Mouse (Mus musculus) CH12.LX (cell line): ENCODE results near the gene Plrg1. TPM values are rescaled to one million over a fixed set of nuclear protein-coding genes. Genes with fewer than 3 reads are reported as not detected.

Source experiments
- DNase-seq: peaks from one replicate; pipeline ENCODE4 v3.0.0-alpha.2; 2013; ENCODE audit errors: extremely low read depth
- H3K27ac ChIP-seq: 2 replicates; pipeline ENCODE4 v1.5.1; 2012; ENCODE audit warnings: low read depth, mild to moderate bottlenecking, control low read depth, moderate library complexity; ENCODE audit not compliant: insufficient read depth
- H3K27me3 ChIP-seq: replicated peaks from 2 replicates; pipeline ENCODE3; 2012; ENCODE audit warnings: inconsistent platforms
- H3K36me3 ChIP-seq, 2 experiments: replicated peaks in 1 of 2; 2 replicates each; pipeline versions ENCODE3 to v1.6.1; 2012; ENCODE audit warnings: inconsistent platforms in 1 of 2, low read length in 1 of 2, mild to moderate bottlenecking in 1 of 2, mixed read lengths in 1 of 2, moderate library complexity in 1 of 2; ENCODE audit not compliant: control insufficient read depth in 1 of 2, insufficient read depth in 1 of 2
- H3K4me1 ChIP-seq, 2 experiments: 2 replicates each; pipeline ENCODE4 v1.6.1; 2012; ENCODE audit warnings: inconsistent platforms in 1 of 2, moderate library complexity in 1 of 2; ENCODE audit not compliant: insufficient read depth in 2 of 2, control insufficient read depth in 1 of 2
- H3K4me2 ChIP-seq: 2 replicates; pipeline ENCODE4 v1.6.1; 2012; ENCODE audit warnings: low read depth, mild to moderate bottlenecking, control low read depth; ENCODE audit not compliant: poor library complexity, insufficient read depth, severe bottlenecking
- H3K4me3 ChIP-seq, 3 experiments: fragments of 150-350 bp in 1 of 3; sonication (generic) in 1 of 3; replicated peaks in 1 of 3; 2 replicates each; pipeline versions ENCODE3 to v1.5.1; 2011 to 2012; ENCODE audit warnings: low read depth in 2 of 3, low read length in 2 of 3, mild to moderate bottlenecking in 2 of 3, moderate library complexity in 2 of 3, control low read depth in 1 of 3, improper control_type of control experiment in 1 of 3, inconsistent platforms in 1 of 3, mixed read lengths in 1 of 3; ENCODE audit not compliant: poor library complexity in 1 of 3
- H3K79me2 ChIP-seq: replicated peaks from 2 replicates; pipeline ENCODE4 v1.6.1; 2012; ENCODE audit warnings: mild to moderate bottlenecking, moderate library complexity; ENCODE audit not compliant: control insufficient read depth, poor library complexity, insufficient read depth, severe bottlenecking; ENCODE audit errors: extremely low read depth
- H3K9ac ChIP-seq: 2 replicates; pipeline ENCODE4 v1.6.1; 2012; ENCODE audit warnings: low read depth, mild to moderate bottlenecking, control low read depth, moderate library complexity; ENCODE audit not compliant: insufficient read depth
- H3K9me3 ChIP-seq: replicated peaks from 2 replicates; pipeline ENCODE3; 2012; ENCODE audit warnings: low read length, inconsistent platforms, mixed read lengths
- CHD2 ChIP-seq: IDR thresholded peaks from 2 replicates; pipeline ENCODE4 v1.6.1; 2011; ENCODE audit warnings: low read length, improper control_type of control experiment
- ELF1 ChIP-seq: IDR thresholded peaks from 2 replicates; pipeline ENCODE4 v1.6.1; 2014; ENCODE audit warnings: low read depth, mild to moderate bottlenecking, inconsistent platforms, low read length, improper control_type of control experiment
- EP300 ChIP-seq: IDR thresholded peaks from 2 replicates; pipeline ENCODE4 v1.6.1; 2011; ENCODE audit warnings: low read length, improper control_type of control experiment
- ETS1 ChIP-seq: conservative IDR thresholded peaks from 2 replicates; pipeline ENCODE4 v1.6.1; 2012; ENCODE audit warnings: low read depth, mild to moderate bottlenecking, inconsistent platforms, low read length, improper control_type of control experiment, moderate library complexity
- GABPA ChIP-seq: IDR thresholded peaks from 2 replicates; pipeline ENCODE4 v1.6.1; 2012; ENCODE audit warnings: low read depth, low read length, improper control_type of control experiment, inconsistent platforms; ENCODE audit not compliant: insufficient replicate concordance
- HCFC1 ChIP-seq: IDR thresholded peaks from 2 replicates; pipeline ENCODE4 v1.6.1; 2012; ENCODE audit warnings: low read depth, mild to moderate bottlenecking, inconsistent platforms, low read length, improper control_type of control experiment
- IRF4 ChIP-seq: IDR thresholded peaks from 2 replicates; pipeline ENCODE4 v1.6.1; 2014; ENCODE audit warnings: low read depth, mild to moderate bottlenecking, inconsistent platforms, low read length, improper control_type of control experiment
- JUN ChIP-seq: IDR thresholded peaks from 2 replicates; pipeline ENCODE4 v1.6.1; 2011; ENCODE audit warnings: low read depth, mild to moderate bottlenecking, low read length, improper control_type of control experiment, moderate library complexity; ENCODE audit not compliant: insufficient read depth
- MAX ChIP-seq: IDR thresholded peaks from 2 replicates; pipeline ENCODE4 v1.6.1; 2011; ENCODE audit warnings: low read length, improper control_type of control experiment
- MYC ChIP-seq: IDR thresholded peaks from 2 replicates; pipeline ENCODE4 v1.6.1; 2011; ENCODE audit warnings: low read depth, mild to moderate bottlenecking, improper control_type of control experiment, low read length
- NELFE ChIP-seq: IDR thresholded peaks from 2 replicates; pipeline ENCODE4 v1.6.1; 2011; ENCODE audit warnings: low read depth, low read length, improper control_type of control experiment
- POLR2A ChIP-seq: IDR thresholded peaks from 2 replicates; pipeline ENCODE4 v1.6.1; 2011; ENCODE audit warnings: low read depth, mild to moderate bottlenecking, improper control_type of control experiment, low read length
- POLR2AphosphoS2 ChIP-seq: IDR thresholded peaks from 2 replicates; pipeline ENCODE4 v1.6.1; 2011; ENCODE audit warnings: low read depth, low read length, improper control_type of control experiment
- RAD21 ChIP-seq: IDR thresholded peaks from 2 replicates; pipeline ENCODE4 v1.6.1; 2011; ENCODE audit warnings: low read depth, mild to moderate bottlenecking, low read length, improper control_type of control experiment, moderate library complexity
- RCOR1 ChIP-seq: conservative IDR thresholded peaks from 2 replicates; pipeline ENCODE4 v1.6.1; 2012; ENCODE audit warnings: low read depth, mild to moderate bottlenecking, inconsistent platforms, low read length, improper control_type of control experiment
- SMC3 ChIP-seq: IDR thresholded peaks from 2 replicates; pipeline ENCODE4 v1.6.1; 2011; ENCODE audit warnings: low read depth, low read length, improper control_type of control experiment
- TBP ChIP-seq: conservative IDR thresholded peaks from 2 replicates; pipeline ENCODE4 v1.6.1; 2011; ENCODE audit warnings: low read depth, low read length, improper control_type of control experiment
- TCF12 ChIP-seq: IDR thresholded peaks from 2 replicates; pipeline ENCODE4 v1.6.1; 2014; ENCODE audit warnings: low read depth, mild to moderate bottlenecking, inconsistent platforms, low read length, improper control_type of control experiment
- USF1 ChIP-seq: IDR thresholded peaks from 2 replicates; pipeline ENCODE4 v1.6.1; 2014; ENCODE audit warnings: low read depth, mild to moderate bottlenecking, inconsistent platforms, low read length, improper control_type of control experiment
- USF2 ChIP-seq: conservative IDR thresholded peaks from 2 replicates; pipeline ENCODE4 v1.6.1; 2011; ENCODE audit warnings: low read depth, low read length, improper control_type of control experiment
- ZMIZ1 ChIP-seq: IDR thresholded peaks from 2 replicates; pipeline ENCODE4 v1.6.1; 2012; ENCODE audit warnings: low read depth, mild to moderate bottlenecking, inconsistent platforms, low read length, improper control_type of control experiment
- ZNF384 ChIP-seq: IDR thresholded peaks from 2 replicates; pipeline ENCODE4 v1.6.1; 2012; ENCODE audit warnings: low read depth, low read length, improper control_type of control experiment, inconsistent platforms
- dilution Hi-C: fragments of 300-500 bp; cut with MboI; formaldehyde crosslinking; loops from 2 replicates; pipeline ENCODE4 v1.14.3; 2020; ENCODE audit warnings: low sequenced_read_pairs; ENCODE audit not compliant: extremely low pct_unique_long_range_greater_than_20kb, extremely low pct_ligation_motif_present
- in situ Hi-C: fragments of 300-500 bp; cut with MboI; formaldehyde crosslinking; loops from 3 replicates; pipeline ENCODE4 v1.14.3; 2019; ENCODE audit warnings: low sequenced_read_pairs, low pct_ligation_motif_present, low pct_unique_long_range_greater_than_20kb, mixed read lengths
- polyA plus RNA-seq: library from polyadenylated mRNA; unstranded; fragments of >175 nt; gene quantifications from 2 replicates; pipeline ENCODE4 v1.2.1, GENCODE M21; 2012; ENCODE audit warnings: low read depth; ENCODE audit not compliant: insufficient read length
- total RNA-seq, 2 experiments: library from RNA; depleted of rRNA; stranded (reverse); fragments of 300-350 nt in 1 of 2; fragments of >200 nt in 1 of 2; gene quantifications; 2 replicates each; pipeline ENCODE4 v1.2.3; 2012 to 2014

Gene Plrg1
- total and polyA plus RNA-seq, 3 experiments = 93.1 to 128 (median 108) TPM

GRCm38 (mm10) chr3:83053758-83054157 is 1.6 kb upstream of the Plrg1 start (continued):
- no peak for TF ChIP-seq TBP
- TF ChIP-seq MAX = no peak
- TF ChIP-seq ZMIZ1 = no peak
- TF ChIP-seq TCF12 = no peak
- TF ChIP-seq SMC3 = peak; percentile 66
- TF ChIP-seq JUN = no peak
- TF ChIP-seq USF2 = no peak
- TF ChIP-seq ETS1 = no peak
- no peak for TF ChIP-seq EP300
- TF ChIP-seq NELFE = peak; percentile 42; the same call in 1 of the 2 replicates

DNA sequence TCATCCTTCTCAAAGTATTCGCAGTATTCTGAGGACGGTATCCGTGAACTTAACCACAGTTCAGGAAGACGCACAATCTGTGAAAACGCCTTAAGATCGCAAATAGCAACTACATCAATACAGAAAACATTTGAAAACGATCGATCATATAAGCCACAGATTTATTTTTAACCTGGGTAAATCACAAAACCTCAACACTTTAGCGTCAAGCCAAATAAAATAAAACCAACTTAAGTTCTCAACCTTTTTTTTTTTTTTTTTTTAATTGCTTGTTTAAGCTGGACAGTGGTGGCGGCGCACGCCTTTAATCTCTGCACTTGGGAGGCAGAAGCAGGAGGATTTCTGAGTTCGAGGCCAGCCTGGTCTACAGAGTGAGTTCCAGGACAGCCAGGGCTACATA is 563 bp upstream of the Plrg1 start:
- DNase-seq = no peak
- Histone ChIP-seq H3K27ac (no peak overlapping the region), H3K27me3 (no peaks in the 10 kb centered on the region), H3K9ac (peak overlapping the region; percentile 18; the same call in 1 of the 2 replicates), H3K4me3 (peak overlapping the region; percentile 30 to 41 (median 37)), H3K36me3 (peaks cover 18 to 28% of the 10 kb centered on the region in 2 experiments), H3K4me1 (peaks cover 0 to 24% of the 10 kb centered on the region in 2 experiments; a peak in 2 of 4 replicates), H3K4me2 (peak overlapping the region; percentile 44; the same call in 1 of the 2 replicates), H3K9me3 (no peaks in the 10 kb centered on the region), H3K79me2 (peaks cover 17% of the 10 kb centered on the region)
- TF ChIP-seq ZNF384 (peak; percentile 69), HCFC1 (no peak)
- in situ Hi-C loops (loop anchor here (5.0 to 10.0 kb wide), 2 partner anchors 52 to 180 kb away; partner anchors contain the start of gene Rbm46), dilution Hi-C loops (no loop called here)

GRCm38 (mm10) chr3:83057046-83057445 is 1.7 kb downstream of the Plrg1 start:
- peaks cover 0 to 24% of the 10 kb centered on the region in 2 experiments; a peak in 2 of 4 replicates for H3K4me1 ChIP-seq
- no peak overlapping the region for H3K4me2 ChIP-seq
- no peaks in the 10 kb centered on the region for H3K9me3 ChIP-seq
- no peak for DNase-seq
- peaks cover 17% of the 10 kb centered on the region for H3K79me2 ChIP-seq
- dilution Hi-C loops (no loop called here), in situ Hi-C loops (loop anchor here (10.0 kb wide), 1 partner anchor 182 kb away; the partner anchor contains the start of gene Rbm46)
- no peak for TF ChIP-seq MAX
- TF ChIP-seq SMC3 = no peak
- TF ChIP-seq POLR2A = no peak
- no peak for TF ChIP-seq IRF4
- TF ChIP-seq MYC = no peak
- no peak for TF ChIP-seq USF1
- no peak for TF ChIP-seq RAD21
- no peak for TF ChIP-seq CHD2
- no peak for TF ChIP-seq ELF1
- TF ChIP-seq USF2 = no peak
- no peak for TF ChIP-seq ETS1
- TF ChIP-seq HCFC1 = no peak
- TF ChIP-seq GABPA = no peak
- TF ChIP-seq POLR2AphosphoS2 = no peak
- TF ChIP-seq RCOR1 = no peak
- TF ChIP-seq ZMIZ1 = no peak
- no peak overlapping the region for H3K9ac ChIP-seq
- H3K4me3 ChIP-seq = no peak overlapping the region
- H3K27ac ChIP-seq = no peak overlapping the region
- no peaks in the 10 kb centered on the region for H3K27me3 ChIP-seq
- peaks cover 37 to 50% of the 10 kb centered on the region in 2 experiments for H3K36me3 ChIP-seq
